Mouse (Mus musculus): ENCODE data around the gene Psen2. TPM values are rescaled to one million over a fixed set of nuclear protein-coding genes. Genes with fewer than 3 reads are reported as not detected.

Psen2 gene
- polyA plus RNA-seq, 1 experiment from 2014 or later, result 4.4 TPM

- no peak overlapping the region for H3K4me2 ChIP-seq (replicated peaks; ENCODE audit: low read depth, low read length)
- ATAC-seq (ENCODE audit: low FRiP score) (no peak), DNase-seq (ENCODE audit: low spot score) (no peak)
- no peak overlapping the region for H3K4me3 ChIP-seq (ENCODE audit: low read depth, low read length)
- no peaks in the 10 kb centered on the region for H3K9me3 ChIP-seq (ENCODE audit: control insufficient read depth, low read length)
- WGBS, result 92% methylated on average over 9 of the region's 9 CpGs
- no peak overlapping the region for H3K27ac ChIP-seq (ENCODE audit: low read depth, low read length)
- H3K4me1 ChIP-seq (replicated peaks; ENCODE audit: control insufficient read depth, insufficient read depth, low read length), result peaks cover 2% of the 10 kb centered on the region
- H3K27me3 ChIP-seq (ENCODE audit: control insufficient read depth, insufficient read depth, low read length), result no peaks in the 10 kb centered on the region
- no peak overlapping the region for H3K9ac ChIP-seq (ENCODE audit: low read depth, low read length)
- H3K36me3 ChIP-seq (ENCODE audit: control insufficient read depth, insufficient read depth, low read length), result no peaks in the 10 kb centered on the region
Observed at GRCm38 (mm10) chr1:180194048-180194447, 69.2 kb downstream of the Psen2 start.

GRCm38 (mm10) chr1:180193391-180193935 lies 69.8 kb downstream of the Psen2 start:
- peaks cover 2% of the 10 kb centered on the region for H3K4me1 ChIP-seq (replicated peaks; ENCODE audit: control insufficient read depth, insufficient read depth, low read length)
- DNase-seq (ENCODE audit: low spot score) (no peak), ATAC-seq (ENCODE audit: low FRiP score) (no peak)
- no peak overlapping the region for H3K9ac ChIP-seq (ENCODE audit: low read depth, low read length)
- H3K9me3 ChIP-seq (ENCODE audit: control insufficient read depth, low read length), result no peaks in the 10 kb centered on the region
- no peak overlapping the region for H3K4me2 ChIP-seq (replicated peaks; ENCODE audit: low read depth, low read length)
- H3K4me3 ChIP-seq (ENCODE audit: low read depth, low read length), result no peak overlapping the region
- no peaks in the 10 kb centered on the region for H3K36me3 ChIP-seq (ENCODE audit: control insufficient read depth, insufficient read depth, low read length)
- H3K27me3 ChIP-seq (ENCODE audit: control insufficient read depth, insufficient read depth, low read length), result no peaks in the 10 kb centered on the region
- 80% methylated on average over 8 of the region's 8 CpGs for WGBS
- H3K27ac ChIP-seq (ENCODE audit: low read depth, low read length), result no peak overlapping the region

GRCm38 (mm10) chr1:180192866-180193265 lies 70.4 kb downstream of the Psen2 start:
- no peak overlapping the region for H3K4me3 ChIP-seq (ENCODE audit: low read depth, low read length)
- H3K4me1 ChIP-seq (replicated peaks; ENCODE audit: control insufficient read depth, insufficient read depth, low read length), result peaks cover 2% of the 10 kb centered on the region
- H3K27me3 ChIP-seq (ENCODE audit: control insufficient read depth, insufficient read depth, low read length), result no peaks in the 10 kb centered on the region
- DNase-seq (ENCODE audit: low spot score) (no peak), ATAC-seq (ENCODE audit: low FRiP score) (no peak)
- no peak overlapping the region for H3K4me2 ChIP-seq (replicated peaks; ENCODE audit: low read depth, low read length)
- H3K27ac ChIP-seq (ENCODE audit: low read depth, low read length), result no peak overlapping the region
- H3K36me3 ChIP-seq (ENCODE audit: control insufficient read depth, insufficient read depth, low read length), result no peaks in the 10 kb centered on the region
- WGBS, result 70% methylated on average over 4 of the region's 4 CpGs
- H3K9me3 ChIP-seq (ENCODE audit: control insufficient read depth, low read length), result no peaks in the 10 kb centered on the region
- H3K9ac ChIP-seq (ENCODE audit: low read depth, low read length), result no peak overlapping the region

- no peak for DNase-seq (ENCODE audit: low spot score)
- Histone ChIP-seq H3K4me1 (replicated peaks; ENCODE audit: control insufficient read depth, insufficient read depth, low read length) (peaks cover 2% of the 10 kb centered on the region), H3K27me3 (ENCODE audit: control insufficient read depth, insufficient read depth, low read length) (no peaks in the 10 kb centered on the region), H3K4me3 (ENCODE audit: low read depth, low read length) (no peak overlapping the region), H3K27ac (ENCODE audit: low read depth, low read length) (no peak overlapping the region), H3K4me2 (replicated peaks; ENCODE audit: low read depth, low read length) (no peak overlapping the region), H3K9ac (ENCODE audit: low read depth, low read length) (no peak overlapping the region), H3K36me3 (ENCODE audit: control insufficient read depth, insufficient read depth, low read length) (no peaks in the 10 kb centered on the region), H3K9me3 (ENCODE audit: control insufficient read depth, low read length) (no peaks in the 10 kb centered on the region)
- WGBS, result 70% methylated on average over 7 of the region's 7 CpGs
- ATAC-seq (ENCODE audit: low FRiP score), result no peak
Observed at GRCm38 (mm10) chr1:180191651-180192220, 71.5 kb downstream of the Psen2 start.

GRCm38 (mm10) chr1:180191112-180191511 lies 72.1 kb downstream of the Psen2 start:
- H3K9ac ChIP-seq (ENCODE audit: low read depth, low read length), result no peak overlapping the region
- H3K4me3 ChIP-seq (ENCODE audit: low read depth, low read length), result no peak overlapping the region
- H3K9me3 ChIP-seq (ENCODE audit: control insufficient read depth, low read length), result no peaks in the 10 kb centered on the region
- H3K27ac ChIP-seq (ENCODE audit: low read depth, low read length), result no peak overlapping the region
- DNase-seq (ENCODE audit: low spot score) (no peak), ATAC-seq (ENCODE audit: low FRiP score) (no peak)
- no peaks in the 10 kb centered on the region for H3K36me3 ChIP-seq (ENCODE audit: control insufficient read depth, insufficient read depth, low read length)
- 80% methylated on average over 8 of the region's 8 CpGs for WGBS
- no peak overlapping the region for H3K4me2 ChIP-seq (replicated peaks; ENCODE audit: low read depth, low read length)
- no peaks in the 10 kb centered on the region for H3K27me3 ChIP-seq (ENCODE audit: control insufficient read depth, insufficient read depth, low read length)
- peaks cover 2% of the 10 kb centered on the region for H3K4me1 ChIP-seq (replicated peaks; ENCODE audit: control insufficient read depth, insufficient read depth, low read length)

GRCm38 (mm10) chr1:180188951-180189350 lies 74.3 kb downstream of the Psen2 start:
- Histone ChIP-seq H3K4me2 (replicated peaks; ENCODE audit: low read depth, low read length) (no peak overlapping the region), H3K27me3 (ENCODE audit: control insufficient read depth, insufficient read depth, low read length) (no peaks in the 10 kb centered on the region), H3K4me1 (replicated peaks; ENCODE audit: control insufficient read depth, insufficient read depth, low read length) (no peaks in the 10 kb centered on the region), H3K4me3 (ENCODE audit: low read depth, low read length) (no peak overlapping the region), H3K9me3 (ENCODE audit: control insufficient read depth, low read length) (no peaks in the 10 kb centered on the region), H3K36me3 (ENCODE audit: control insufficient read depth, insufficient read depth, low read length) (no peaks in the 10 kb centered on the region), H3K27ac (ENCODE audit: low read depth, low read length) (no peak overlapping the region), H3K9ac (ENCODE audit: low read depth, low read length) (no peak overlapping the region)
- 88% methylated on average over 4 of the region's 4 CpGs for whole genome bisulfite sequencing
- ATAC-seq (ENCODE audit: low FRiP score) (no peak), DNase-seq (ENCODE audit: low spot score) (no peak)

GRCm38 (mm10) chr1:180186371-180186770 lies 76.9 kb downstream of the Psen2 start:
- no peak overlapping the region for H3K27ac ChIP-seq (ENCODE audit: low read depth, low read length)
- no peaks in the 10 kb centered on the region for H3K9me3 ChIP-seq (ENCODE audit: control insufficient read depth, low read length)
- no peaks in the 10 kb centered on the region for H3K36me3 ChIP-seq (ENCODE audit: control insufficient read depth, insufficient read depth, low read length)
- H3K9ac ChIP-seq (ENCODE audit: low read depth, low read length), result no peak overlapping the region
- 81% methylated on average over 3 of the region's 3 CpGs for WGBS
- no peak overlapping the region for H3K4me3 ChIP-seq (ENCODE audit: low read depth, low read length)
- no peak overlapping the region for H3K4me2 ChIP-seq (replicated peaks; ENCODE audit: low read depth, low read length)
- no peaks in the 10 kb centered on the region for H3K27me3 ChIP-seq (ENCODE audit: control insufficient read depth, insufficient read depth, low read length)
- no peak for DNase-seq (ENCODE audit: low spot score)
- no peaks in the 10 kb centered on the region for H3K4me1 ChIP-seq (replicated peaks; ENCODE audit: control insufficient read depth, insufficient read depth, low read length)
- no peak for ATAC-seq (ENCODE audit: low FRiP score)

GRCm38 (mm10) chr1:180185877-180186276 lies 77.4 kb downstream of the Psen2 start:
- H3K36me3 ChIP-seq (ENCODE audit: control insufficient read depth, insufficient read depth, low read length), result no peaks in the 10 kb centered on the region
- WGBS, result 68% methylated on average over 5 of the region's 5 CpGs
- no peak overlapping the region for H3K4me2 ChIP-seq (replicated peaks; ENCODE audit: low read depth, low read length)
- H3K4me3 ChIP-seq (ENCODE audit: low read depth, low read length), result no peak overlapping the region
- H3K9ac ChIP-seq (ENCODE audit: low read depth, low read length), result no peak overlapping the region
- no peak for DNase-seq (ENCODE audit: low spot score)
- ATAC-seq (ENCODE audit: low FRiP score), result no peak
- H3K27me3 ChIP-seq (ENCODE audit: control insufficient read depth, insufficient read depth, low read length), result no peaks in the 10 kb centered on the region
- no peaks in the 10 kb centered on the region for H3K9me3 ChIP-seq (ENCODE audit: control insufficient read depth, low read length)
- H3K4me1 ChIP-seq (replicated peaks; ENCODE audit: control insufficient read depth, insufficient read depth, low read length), result no peaks in the 10 kb centered on the region
- no peak overlapping the region for H3K27ac ChIP-seq (ENCODE audit: low read depth, low read length)

GRCm38 (mm10) chr1:180184768-180185167 lies 78.5 kb downstream of the Psen2 start:
- Histone ChIP-seq H3K36me3 (ENCODE audit: control insufficient read depth, insufficient read depth, low read length) (no peaks in the 10 kb centered on the region), H3K4me2 (replicated peaks; ENCODE audit: low read depth, low read length) (no peak overlapping the region), H3K4me1 (replicated peaks; ENCODE audit: control insufficient read depth, insufficient read depth, low read length) (no peaks in the 10 kb centered on the region), H3K4me3 (ENCODE audit: low read depth, low read length) (no peak overlapping the region), H3K9me3 (ENCODE audit: control insufficient read depth, low read length) (no peaks in the 10 kb centered on the region), H3K9ac (ENCODE audit: low read depth, low read length) (no peak overlapping the region), H3K27ac (ENCODE audit: low read depth, low read length) (no peak overlapping the region), H3K27me3 (ENCODE audit: control insufficient read depth, insufficient read depth, low read length) (no peaks in the 10 kb centered on the region)
- no peak for ATAC-seq (ENCODE audit: low FRiP score)
- WGBS, result 71% methylated on average over 7 of the region's 7 CpGs
- no peak for DNase-seq (ENCODE audit: low spot score)
